Mouse (Mus musculus) thymus, adult 18-20 months (tissue): ENCODE measurements at regions not wholly inside any gene's neighbourhood (a gene's known extent, or its start where the extent isn't known, plus 50 kb on each side); places are given as distances from the start of the nearest gene placed in this dataset.

ENCODE experiments used
- DNase-seq, 2 experiments: peaks; one replicate each; pipeline ENCODE4 v3.0.0; 2022; ENCODE audit warnings: mixed read lengths in 2 of 2

- no peak for DNase-seq
Observed at GRCm38 (mm10) chr10:91297792-91298460, 116.8 kb upstream of the Tmpo start.

GRCm38 (mm10) chr10:91295345-91295744, 114.2 kb upstream of the Tmpo start:
- no peak for DNase-seq

GRCm38 (mm10) chr10:91293226-91293625, 112.1 kb upstream of the Tmpo start:
- DNase-seq, result no peak

- DNase-seq, result no peak
Observed at GRCm38 (mm10) chr10:91284259-91284658, 103.1 kb upstream of the Tmpo start.

- DNase-seq, result peak; percentile 69 to 75
Observed at GRCm38 (mm10) chr10:91270955-91271741, 90.0 kb upstream of the Tmpo start.

GRCm38 (mm10) chr10:91270268-91270954, 89.3 kb upstream of the Tmpo start:
- DNase-seq, result peak; percentile 67 to 75

GRCm38 (mm10) chr10:91267886-91268285, 86.8 kb upstream of the Tmpo start:
- no peak for DNase-seq

- DNase-seq, result no peak
Observed at GRCm38 (mm10) chr10:91260416-91260815, 79.3 kb upstream of the Tmpo start.

GRCm38 (mm10) chr10:91249681-91250195, 68.6 kb upstream of the Tmpo start:
- no peak for DNase-seq

- no peak for DNase-seq
Observed at GRCm38 (mm10) chr10:91244297-91244696, 63.2 kb upstream of the Tmpo start.

GRCm38 (mm10) chr10:91242491-91243046, 61.5 kb upstream of the Tmpo start:
- no peak for DNase-seq

GRCm38 (mm10) chr10:91241611-91242005, 60.5 kb upstream of the Tmpo start:
- DNase-seq, result no peak

- DNase-seq, result no peak
Observed at GRCm38 (mm10) chr10:91240856-91241610, 59.9 kb upstream of the Tmpo start.

GRCm38 (mm10) chr10:91240320-91240719, 59.2 kb upstream of the Tmpo start:
- DNase-seq, result no peak

GRCm38 (mm10) chr10:91236844-91237243, 55.7 kb upstream of the Tmpo start:
- no peak for DNase-seq

- no peak for DNase-seq
Observed at GRCm38 (mm10) chr10:91234709-91235108, 53.6 kb upstream of the Tmpo start.
